Mouse (Mus musculus): ENCODE results near the gene Rec8. TPM values are rescaled to one million over a fixed set of nuclear protein-coding genes. Genes with fewer than 3 reads are reported as not detected.

The Rec8 gene
- total and polyA plus RNA-seq, 2 experiments from 2014 or later, result 7.6 to 11.1 TPM

DNA sequence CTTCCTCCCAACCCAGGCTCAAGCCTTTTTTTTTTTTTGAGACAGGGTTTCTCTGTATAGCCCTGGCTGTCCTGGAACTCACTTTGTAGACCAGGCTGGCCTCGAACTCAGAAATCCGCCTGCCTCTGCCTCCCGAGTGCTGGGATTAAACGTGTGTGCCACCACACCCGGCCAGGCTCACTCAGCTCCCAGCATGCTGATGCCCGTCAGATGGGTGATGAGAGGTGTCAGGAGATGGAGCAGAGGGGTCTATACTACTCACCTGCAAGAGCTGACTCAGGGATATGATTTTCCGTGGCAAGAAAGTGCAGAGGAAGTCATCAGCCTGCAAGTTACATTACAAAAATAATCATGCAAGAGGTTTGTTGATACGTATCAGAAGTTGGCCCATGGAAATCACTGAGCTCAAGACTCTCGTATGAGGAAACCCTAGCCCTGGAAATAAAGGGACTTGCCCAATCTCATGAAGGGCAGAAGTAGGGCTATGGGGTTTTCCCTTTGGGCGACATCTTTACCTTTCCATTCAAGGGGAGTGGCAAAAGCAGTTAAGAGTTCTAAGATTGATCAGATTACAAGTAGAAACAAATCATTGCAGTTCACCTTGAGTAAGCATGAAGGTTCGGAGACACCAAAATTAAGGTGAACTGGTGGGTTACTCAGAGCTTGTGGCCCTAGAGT is 27.9 kb upstream of the Rec8 start:
- DNase-seq (ENCODE audit: low spot score), result no peak
- no peak for TF ChIP-seq CTCF (IDR thresholded peaks at IDR 0.05)
- Histone ChIP-seq H3K27ac (ENCODE audit: low read depth, low read length) (0 out of 2 replicates have a peak overlapping the region, but pooled peaks have one; percentile 84), H3K36me3 (ENCODE audit: insufficient read depth, low read length) (peaks cover 17% of the 10 kb centered on the region), H3K27me3 (ENCODE audit: insufficient read depth, low read length) (no peaks in the 10 kb centered on the region), H3K4me1 (ENCODE audit: insufficient read depth, low read length) (peaks cover 9% of the 10 kb centered on the region; the same call in 1 of the 2 replicates), H3K4me3 (ENCODE audit: low read depth, low read length) (peak overlapping the region; percentile 80), H3K9ac (replicated peaks; ENCODE audit: low read length, poor library complexity, severe bottlenecking) (peak overlapping the region; percentile 83), H3K4me2 (ENCODE audit: low read depth, low read length, poor library complexity, severe bottlenecking) (peak overlapping the region; percentile 94), H3K9me3 (ENCODE audit: low read length) (no peaks in the 10 kb centered on the region)
- no peak for ATAC-seq (ENCODE audit: low FRiP score)
- 89% methylated on average over 11 of the region's 11 CpGs for WGBS

DNA sequence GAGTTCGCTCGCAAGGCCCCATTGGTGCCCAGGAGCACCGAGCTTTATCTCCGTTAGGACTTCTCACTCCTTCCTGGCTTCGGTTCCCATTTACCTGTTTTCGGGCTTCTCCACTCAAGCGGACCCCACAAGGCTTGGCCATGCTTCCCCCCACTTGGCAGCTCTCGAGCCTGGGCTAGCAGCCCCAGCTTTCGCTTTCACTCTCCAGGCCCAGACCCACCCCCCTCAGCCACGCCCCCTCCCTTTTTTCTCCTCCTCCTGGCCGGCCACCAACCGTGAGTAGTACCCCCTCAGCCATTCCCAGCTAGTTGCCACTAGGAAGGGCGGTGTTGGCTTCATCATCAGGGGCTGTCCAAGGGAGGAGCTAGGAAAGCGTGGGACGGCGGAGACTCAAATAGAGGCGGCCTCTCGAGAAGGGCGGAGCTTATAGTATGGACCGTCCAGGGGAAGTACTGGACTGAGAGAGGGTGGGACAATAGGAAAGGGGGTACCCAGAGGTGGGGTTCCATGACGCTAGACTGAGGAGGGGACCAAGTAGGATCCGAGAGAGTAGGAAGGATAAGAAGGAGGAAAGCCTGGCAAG is 27.0 kb upstream of the Rec8 start, which contains the start of gene Psme2:
Gene Psme2, minus strand, starts transcription at position 366 of the 583 bp plus-strand sequence.
- Histone ChIP-seq H3K27me3 (ENCODE audit: insufficient read depth, low read length) (no peaks in the 10 kb centered on the region), H3K4me1 (ENCODE audit: insufficient read depth, low read length) (peaks cover 9% of the 10 kb centered on the region; the same call in 1 of the 2 replicates), H3K9me3 (ENCODE audit: low read length) (no peaks in the 10 kb centered on the region), H3K9ac (replicated peaks; ENCODE audit: low read length, poor library complexity, severe bottlenecking) (peak within 1 kb of the TSS; percentile 83), H3K27ac (ENCODE audit: low read depth, low read length) (peak within 1 kb of the TSS; percentile 84), H3K4me3 (ENCODE audit: low read depth, low read length) (peak within 1 kb of the TSS; percentile 80), H3K4me2 (ENCODE audit: low read depth, low read length, poor library complexity, severe bottlenecking) (peak within 1 kb of the TSS; percentile 94), H3K36me3 (ENCODE audit: insufficient read depth, low read length) (peaks cover 27% of the 10 kb centered on the region)
- WGBS, result 1% methylated on average over 22 of the region's 22 CpGs
- ATAC-seq (ENCODE audit: low FRiP score), result peak; percentile 94
- peak; percentile 25; the same call in 1 of the 2 replicates for TF ChIP-seq CTCF (IDR thresholded peaks at IDR 0.05)
- DNase-seq (ENCODE audit: low spot score), result peak; percentile 98

DNA sequence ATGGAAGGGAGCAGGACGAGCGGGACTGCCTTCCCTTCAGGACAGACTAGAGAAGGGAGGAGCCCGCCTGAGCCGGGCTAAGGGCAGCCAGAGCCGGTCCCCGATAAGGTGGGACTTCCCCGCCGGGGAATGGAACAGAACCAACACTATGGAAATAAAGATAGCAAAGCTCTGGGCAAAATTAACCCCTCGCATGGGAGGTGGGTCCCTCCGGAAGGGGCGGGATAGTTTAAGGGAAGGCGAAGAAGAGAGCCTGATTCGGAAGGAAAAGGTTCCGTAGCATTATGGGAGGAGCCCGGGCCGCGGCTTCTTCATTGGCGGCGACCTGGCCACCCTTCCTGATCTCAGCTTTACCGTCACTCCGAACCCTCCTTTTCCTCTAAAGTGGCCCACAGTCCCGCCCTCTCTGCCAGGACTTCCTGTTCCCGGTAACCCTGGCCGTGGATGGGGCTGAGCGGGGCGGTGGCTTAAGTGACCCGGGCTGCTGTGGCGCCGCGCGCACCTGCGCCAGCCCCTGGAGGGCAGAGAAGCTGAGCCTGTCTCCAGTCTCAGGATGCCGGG is 26.4 kb upstream of the Rec8 start, which contains the start of gene Rnf31:
Gene Rnf31, plus strand, starts transcription at position 378 of the 561 bp plus-strand sequence.
- ATAC-seq (ENCODE audit: low FRiP score) (peak; percentile 92), DNase-seq (ENCODE audit: low spot score) (peak; percentile 96)
- Histone ChIP-seq H3K27me3 (ENCODE audit: insufficient read depth, low read length) (no peaks in the 10 kb centered on the region), H3K9ac (replicated peaks; ENCODE audit: low read length, poor library complexity, severe bottlenecking) (peak within 1 kb of the TSS; percentile 83), H3K4me2 (ENCODE audit: low read depth, low read length, poor library complexity, severe bottlenecking) (peak within 1 kb of the TSS; percentile 94), H3K4me1 (ENCODE audit: insufficient read depth, low read length) (peaks cover 9% of the 10 kb centered on the region; the same call in 1 of the 2 replicates), H3K36me3 (ENCODE audit: insufficient read depth, low read length) (peaks cover 32% of the 10 kb centered on the region), H3K9me3 (ENCODE audit: low read length) (no peaks in the 10 kb centered on the region), H3K27ac (ENCODE audit: low read depth, low read length) (peak within 1 kb of the TSS; percentile 84), H3K4me3 (ENCODE audit: low read depth, low read length) (peak within 1 kb of the TSS; percentile 80)
- TF ChIP-seq CTCF (IDR thresholded peaks at IDR 0.05), result no peak
- WGBS, result 0% methylated on average over 33 of the region's 33 CpGs

GRCm38 (mm10) chr14:55592226-55592625 is 25.6 kb upstream of the Rec8 start:
- H3K9ac ChIP-seq (replicated peaks; ENCODE audit: low read length, poor library complexity, severe bottlenecking), result peak overlapping the region; percentile 83
- 7% methylated on average over 16 of the region's 16 CpGs for WGBS
- H3K27ac ChIP-seq (ENCODE audit: low read depth, low read length), result peak overlapping the region; percentile 84
- peaks cover 40% of the 10 kb centered on the region for H3K36me3 ChIP-seq (ENCODE audit: insufficient read depth, low read length)
- H3K9me3 ChIP-seq (ENCODE audit: low read length), result no peaks in the 10 kb centered on the region
- no peak for TF ChIP-seq CTCF (IDR thresholded peaks at IDR 0.05)
- peak overlapping the region; percentile 80 for H3K4me3 ChIP-seq (ENCODE audit: low read depth, low read length)
- ATAC-seq (ENCODE audit: low FRiP score) (no peak), DNase-seq (ENCODE audit: low spot score) (no peak)
- no peaks in the 10 kb centered on the region for H3K27me3 ChIP-seq (ENCODE audit: insufficient read depth, low read length)
- peak overlapping the region; percentile 94 for H3K4me2 ChIP-seq (ENCODE audit: low read depth, low read length, poor library complexity, severe bottlenecking)
- peaks cover 9% of the 10 kb centered on the region; the same call in 1 of the 2 replicates for H3K4me1 ChIP-seq (ENCODE audit: insufficient read depth, low read length)

DNA sequence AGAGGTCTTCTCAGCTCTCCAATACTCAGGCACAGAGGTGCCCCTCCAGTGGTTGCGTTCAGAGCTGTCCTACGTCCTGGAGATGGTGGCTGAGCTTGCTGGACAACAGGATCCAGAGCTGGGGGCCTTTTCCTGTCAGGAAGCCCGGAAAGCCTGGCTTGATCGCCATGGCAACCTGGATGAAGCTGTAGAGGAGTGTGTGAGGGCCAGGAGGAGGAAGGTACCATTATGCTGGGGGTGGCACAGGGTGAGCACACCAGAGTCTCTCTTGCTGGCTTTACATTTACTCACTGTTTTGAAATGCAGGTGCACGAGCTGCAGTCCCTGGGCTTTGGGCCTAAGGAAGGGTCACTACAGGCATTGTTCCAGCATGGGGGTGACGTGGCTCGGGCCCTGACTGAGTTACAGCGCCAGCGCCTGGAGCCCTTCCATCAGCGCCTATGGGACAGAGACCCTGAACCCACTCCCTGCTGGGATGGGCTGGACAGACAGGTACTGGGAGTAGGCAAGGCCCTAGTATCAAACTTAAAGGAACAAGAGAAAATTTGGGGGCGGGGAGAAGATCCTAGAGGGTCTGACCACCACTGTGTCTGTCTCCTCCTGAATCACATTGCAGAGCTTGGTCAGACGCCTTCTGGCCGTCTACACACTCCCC is 21.7 kb upstream of the Rec8 start:
- Histone ChIP-seq H3K4me2 (ENCODE audit: low read depth, low read length, poor library complexity, severe bottlenecking) (no peak overlapping the region), H3K4me3 (ENCODE audit: low read depth, low read length) (no peak overlapping the region), H3K36me3 (ENCODE audit: insufficient read depth, low read length) (peaks cover 58% of the 10 kb centered on the region), H3K9ac (replicated peaks; ENCODE audit: low read length, poor library complexity, severe bottlenecking) (no peak overlapping the region), H3K27ac (ENCODE audit: low read depth, low read length) (no peak overlapping the region), H3K27me3 (ENCODE audit: insufficient read depth, low read length) (no peaks in the 10 kb centered on the region), H3K4me1 (ENCODE audit: insufficient read depth, low read length) (peaks cover 9% of the 10 kb centered on the region; the same call in 1 of the 2 replicates), H3K9me3 (ENCODE audit: low read length) (no peaks in the 10 kb centered on the region)
- ATAC-seq (ENCODE audit: low FRiP score) (no peak), DNase-seq (ENCODE audit: low spot score) (peak; percentile 55)
- TF ChIP-seq CTCF (IDR thresholded peaks at IDR 0.05), result no peak
- 64% methylated on average over 13 of the region's 13 CpGs for WGBS
